Mouse (Mus musculus) ES-Bruce4 (cell line): ENCODE measurements around the gene Phf11d.

Experiments used
- CTCF ChIP-seq: IDR thresholded peaks from one replicate; pipeline ENCODE4 v1.8.1; 2011; ENCODE audit warnings: low read depth, low read length
- EP300 ChIP-seq: IDR thresholded peaks from 2 replicates; pipeline ENCODE4 v1.6.1; 2011; ENCODE audit warnings: low read depth, low read length; ENCODE audit not compliant: insufficient read depth
- POLR2A ChIP-seq: IDR thresholded peaks from one replicate; pipeline ENCODE4 v1.8.1; 2011; ENCODE audit warnings: low read length; ENCODE audit not compliant: insufficient read depth

DNA sequence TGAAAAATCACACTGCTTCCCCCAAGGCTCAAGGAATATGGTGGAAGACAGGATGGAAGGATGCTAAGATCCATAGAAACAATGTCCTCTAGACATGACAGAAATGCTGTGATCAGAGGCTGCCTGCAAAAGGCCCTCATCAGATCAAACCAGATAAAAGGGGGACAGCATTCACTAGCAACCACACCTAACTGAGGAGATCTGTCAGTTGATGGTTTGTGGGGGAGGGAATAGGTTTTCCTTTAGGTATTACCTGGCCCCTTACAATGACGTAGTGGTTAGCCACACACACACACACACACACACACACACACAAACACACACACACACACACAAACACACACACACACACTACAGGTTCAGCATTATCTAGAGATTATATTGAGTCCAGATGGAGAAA is 25.7 kb downstream of the Phf11d start:
- TF ChIP-seq CTCF (no peak), EP300 (no peak), POLR2A (no peak)
